Mouse (Mus musculus) embryo, embryonic 10 days (tissue): ENCODE data around the gene Naa16.
"Not testable (repeated sequence)": the region's sequence is repeated elsewhere in the genome, so short reads cannot be mapped to it uniquely, and the experiment has no call there.

Source experiments
- DNase-seq: peaks from one replicate; pipeline ENCODE4 v3.0.0-alpha.2; 2015; ENCODE audit warnings: low spot score

The Naa16 gene

DNA sequence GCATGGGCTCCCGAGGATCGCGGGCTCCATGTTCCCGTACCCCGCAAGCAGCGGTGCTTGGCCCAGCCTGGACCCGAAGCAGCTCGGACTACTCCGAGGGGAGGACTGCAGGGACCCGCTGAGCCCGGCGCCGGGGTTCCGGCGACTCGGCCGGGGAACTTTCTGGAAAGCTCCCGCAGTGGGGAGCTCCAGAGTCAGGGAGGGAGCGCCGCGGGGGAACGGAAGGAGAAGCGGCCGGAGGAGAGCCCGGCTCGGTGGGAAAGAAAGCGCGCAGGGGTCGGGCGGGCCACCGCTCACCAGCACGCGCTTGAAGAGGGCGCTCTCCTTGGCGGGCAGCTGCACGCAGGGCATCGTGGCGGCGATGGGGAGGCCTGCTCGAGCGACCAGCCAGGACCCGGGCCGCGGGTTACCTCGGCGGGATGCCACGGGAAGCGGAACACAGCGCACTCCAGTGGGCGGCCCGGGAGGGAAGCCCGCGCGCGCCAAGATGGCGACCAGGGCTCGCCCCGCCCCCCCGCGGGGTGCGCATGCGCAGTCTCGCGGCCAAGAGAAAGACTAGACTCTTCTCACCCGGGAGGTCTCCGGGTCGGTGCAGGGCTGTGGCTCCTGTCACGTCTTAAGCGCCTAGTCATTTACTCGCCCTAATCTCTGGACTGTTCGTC lies at the start of gene Naa16:
Gene Naa16, minus strand, starts transcription at position 514 of the 662 bp plus-strand sequence.
- DNase-seq: peak; percentile 94

DNA sequence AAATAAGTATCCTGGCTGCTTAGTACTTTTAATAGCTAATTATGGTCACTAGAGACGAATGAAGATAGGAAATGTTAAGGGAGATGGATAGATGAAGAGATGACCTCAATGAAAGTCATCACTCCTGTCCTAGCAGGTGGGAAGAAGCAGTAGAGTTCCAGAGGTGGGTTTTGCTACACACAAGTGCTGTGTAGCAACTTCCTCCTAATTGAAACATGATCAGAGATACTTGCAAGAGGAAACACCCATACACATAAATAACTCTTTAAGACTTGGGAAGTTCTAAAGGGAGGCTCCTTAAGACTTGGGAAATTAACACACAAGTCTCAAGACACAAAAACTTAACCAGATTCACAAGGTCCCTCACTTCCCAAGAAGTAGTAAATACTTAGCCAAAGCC lies 43.5 kb upstream of the Naa16 start:
- no peak for DNase-seq

DNA sequence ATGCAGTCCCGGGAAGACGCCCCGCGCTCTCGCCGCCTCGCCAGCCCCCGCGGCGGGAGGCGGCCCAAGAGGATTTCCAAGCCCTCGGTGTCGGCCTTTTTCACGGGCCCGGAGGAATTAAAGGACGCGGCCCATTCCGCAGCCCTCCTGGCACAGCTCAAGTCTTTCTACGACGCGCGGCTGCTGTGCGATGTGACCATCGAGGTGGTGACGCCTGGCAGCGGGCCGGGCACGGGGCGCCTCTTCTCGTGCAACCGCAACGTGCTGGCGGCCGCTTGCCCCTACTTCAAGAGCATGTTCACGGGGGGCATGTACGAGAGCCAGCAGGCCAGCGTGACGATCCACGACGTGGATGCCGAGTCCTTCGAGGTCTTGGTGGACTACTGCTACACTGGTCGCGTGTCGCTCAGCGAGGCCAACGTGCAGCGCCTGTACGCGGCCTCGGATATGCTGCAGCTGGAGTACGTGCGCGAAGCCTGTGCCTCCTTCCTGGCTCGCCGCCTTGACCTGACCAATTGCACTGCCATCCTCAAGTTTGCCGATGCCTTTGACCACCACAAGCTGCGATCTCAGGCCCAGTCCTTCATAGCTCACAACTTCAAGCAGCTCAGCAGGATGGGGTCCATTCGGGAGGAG lies 36.3 kb upstream of the Naa16 start:
- not testable (repeated sequence) for DNase-seq

DNA sequence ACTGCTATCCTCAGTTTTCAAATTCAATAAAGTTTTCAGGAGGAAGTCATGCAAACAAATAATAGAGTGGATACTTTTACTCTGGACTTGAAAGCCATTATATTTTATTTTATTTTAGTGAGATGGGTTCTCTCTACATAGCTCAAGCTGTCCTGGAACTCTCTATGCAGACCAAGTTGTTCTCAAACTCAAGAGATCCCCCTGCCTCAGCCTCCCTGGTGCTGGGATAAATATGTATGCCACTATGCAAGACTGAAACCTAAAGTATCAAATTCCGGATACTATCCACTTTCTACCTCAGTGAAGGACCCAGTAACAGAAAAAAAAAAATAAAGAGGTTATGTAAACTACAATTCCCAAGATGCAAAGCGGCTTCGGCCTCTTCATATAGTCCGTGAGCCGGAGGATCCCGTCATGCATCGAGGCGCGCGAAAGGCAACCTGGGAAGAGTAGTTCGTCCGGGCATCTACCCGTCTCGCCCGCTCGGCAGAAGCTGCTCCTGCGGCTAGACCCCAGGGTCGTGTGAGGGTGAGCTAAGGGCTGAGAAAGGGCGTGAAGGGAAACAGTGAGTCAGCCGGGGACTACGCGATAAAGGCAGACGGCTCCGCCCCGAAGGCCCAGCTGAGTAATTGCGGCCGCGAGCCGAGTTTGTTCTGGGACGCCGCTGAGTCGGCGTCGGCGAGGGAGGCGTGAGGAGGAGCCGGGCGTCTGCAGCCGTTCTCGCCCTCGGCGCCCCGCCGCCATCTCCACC lies 35.6 kb upstream of the Naa16 start, which contains the start of gene Kbtbd7:
Gene Kbtbd7, plus strand, starts transcription at position 533 of the 751 bp plus-strand sequence.
- DNase-seq: peak; percentile 98

DNA sequence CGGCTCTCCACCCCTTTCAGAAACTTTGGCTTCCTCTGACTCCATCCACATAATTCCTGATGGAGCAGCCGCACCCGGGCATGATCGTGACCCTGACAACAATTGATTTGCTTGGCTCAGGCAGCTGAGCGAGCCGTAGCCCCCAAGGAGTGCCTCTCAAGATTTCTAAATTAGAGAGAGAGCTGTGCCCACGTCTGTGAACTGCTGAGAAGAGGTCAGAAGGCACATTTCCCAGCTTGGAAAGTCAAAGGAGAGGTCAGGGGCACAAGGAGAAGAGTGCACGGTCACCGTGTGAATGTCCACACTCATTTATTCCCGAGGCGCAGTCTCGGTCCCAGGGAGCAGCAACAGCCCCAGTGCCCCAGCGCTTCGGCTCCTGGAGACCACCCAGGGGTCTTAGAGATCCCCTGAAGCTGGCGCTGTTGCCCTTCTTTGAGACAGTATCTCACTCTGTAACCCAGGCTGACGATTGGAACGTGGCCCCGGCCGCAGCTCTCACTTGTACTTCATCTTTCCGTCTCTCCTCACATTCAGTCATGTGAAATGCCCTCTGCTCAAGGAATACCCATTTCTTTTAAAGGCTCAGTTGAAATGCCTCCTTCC lies 29.6 kb upstream of the Naa16 start:
- DNase-seq: peak; percentile 54

DNA sequence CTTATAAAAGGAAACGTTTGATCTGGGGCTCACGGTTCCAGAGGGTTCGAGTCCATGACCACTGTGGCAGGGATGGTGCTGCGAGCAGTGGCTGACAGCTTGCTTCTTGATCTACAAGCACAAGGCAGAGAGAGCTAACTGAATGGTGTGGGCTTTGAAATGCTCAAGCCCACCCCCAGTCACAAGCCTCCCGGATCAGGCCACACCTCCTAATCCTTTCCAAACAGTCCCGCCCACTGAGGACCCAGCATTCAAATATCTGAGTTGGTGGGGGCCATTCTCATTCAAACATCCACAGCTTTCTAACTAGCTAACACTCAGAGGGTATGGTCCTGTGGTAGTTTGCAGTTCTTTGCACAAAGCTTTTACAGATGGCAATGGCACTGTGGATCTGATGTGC lies 22.5 kb upstream of the Naa16 start:
- no peak for DNase-seq

DNA sequence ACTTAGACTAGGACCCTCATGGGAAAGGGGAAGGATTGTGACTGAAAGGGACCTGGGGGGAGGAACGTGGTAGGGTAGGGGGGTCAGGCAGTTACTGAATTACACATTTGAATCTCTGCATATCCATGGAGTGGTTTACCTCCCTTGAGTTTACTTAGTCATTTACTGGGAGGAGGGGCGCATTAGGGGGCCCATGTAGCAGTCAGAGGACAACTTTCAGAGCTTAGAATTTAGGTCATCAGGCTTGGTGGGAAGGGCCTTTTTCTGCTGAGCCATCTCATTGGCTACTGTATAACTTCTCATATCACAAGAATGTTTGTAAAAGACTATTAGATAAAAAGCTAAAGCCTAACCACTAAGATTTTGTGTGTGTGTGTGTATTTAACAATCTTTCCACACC lies 20.1 kb upstream of the Naa16 start:
- DNase-seq: no peak

DNA sequence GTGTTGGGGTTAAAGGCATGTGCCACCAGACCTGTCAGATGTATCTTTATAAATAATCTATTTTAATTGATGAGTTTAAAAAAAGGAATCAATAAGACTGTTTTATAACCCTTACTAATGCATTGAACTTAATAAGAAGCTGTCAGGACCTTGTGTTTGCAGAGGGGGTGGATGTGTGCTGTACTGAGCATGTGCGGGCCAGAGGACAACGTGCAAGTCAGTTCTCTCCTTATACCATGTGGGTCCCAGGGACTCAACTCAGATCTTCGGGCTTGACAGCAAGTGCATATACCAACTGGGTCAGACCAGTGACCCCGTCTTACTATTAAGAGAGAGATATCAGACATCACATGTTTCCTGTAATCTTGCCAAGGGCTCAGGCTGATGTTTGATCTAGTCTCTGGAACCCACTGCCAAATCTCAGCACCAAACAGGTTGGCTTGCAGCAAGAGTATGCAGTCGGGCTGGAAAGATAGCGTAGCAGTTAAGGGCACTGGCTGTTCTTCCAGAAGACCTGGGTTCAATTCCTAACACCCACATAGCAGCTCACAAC lies 18.8 kb upstream of the Naa16 start:
- DNase-seq: no peak

DNA sequence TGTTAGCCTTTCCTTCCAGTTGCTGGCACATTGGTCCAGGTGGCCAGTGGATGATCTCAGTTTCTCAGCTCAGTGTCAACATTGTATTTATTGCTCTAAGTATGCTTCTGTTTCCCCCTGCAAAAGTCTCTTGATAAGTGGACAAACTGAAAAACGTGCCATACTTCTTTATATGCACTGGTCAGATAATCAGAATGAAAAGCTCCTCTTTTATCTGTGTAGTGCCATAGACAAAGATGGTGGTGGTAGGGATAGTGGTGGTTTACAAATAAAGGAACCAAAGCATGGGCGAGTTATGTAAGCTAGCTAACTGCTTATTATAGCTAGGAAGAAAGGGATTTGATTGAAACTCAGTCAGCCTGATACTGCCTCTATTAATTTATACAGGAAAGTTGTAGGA lies 17.1 kb upstream of the Naa16 start:
- DNase-seq: no peak

DNA sequence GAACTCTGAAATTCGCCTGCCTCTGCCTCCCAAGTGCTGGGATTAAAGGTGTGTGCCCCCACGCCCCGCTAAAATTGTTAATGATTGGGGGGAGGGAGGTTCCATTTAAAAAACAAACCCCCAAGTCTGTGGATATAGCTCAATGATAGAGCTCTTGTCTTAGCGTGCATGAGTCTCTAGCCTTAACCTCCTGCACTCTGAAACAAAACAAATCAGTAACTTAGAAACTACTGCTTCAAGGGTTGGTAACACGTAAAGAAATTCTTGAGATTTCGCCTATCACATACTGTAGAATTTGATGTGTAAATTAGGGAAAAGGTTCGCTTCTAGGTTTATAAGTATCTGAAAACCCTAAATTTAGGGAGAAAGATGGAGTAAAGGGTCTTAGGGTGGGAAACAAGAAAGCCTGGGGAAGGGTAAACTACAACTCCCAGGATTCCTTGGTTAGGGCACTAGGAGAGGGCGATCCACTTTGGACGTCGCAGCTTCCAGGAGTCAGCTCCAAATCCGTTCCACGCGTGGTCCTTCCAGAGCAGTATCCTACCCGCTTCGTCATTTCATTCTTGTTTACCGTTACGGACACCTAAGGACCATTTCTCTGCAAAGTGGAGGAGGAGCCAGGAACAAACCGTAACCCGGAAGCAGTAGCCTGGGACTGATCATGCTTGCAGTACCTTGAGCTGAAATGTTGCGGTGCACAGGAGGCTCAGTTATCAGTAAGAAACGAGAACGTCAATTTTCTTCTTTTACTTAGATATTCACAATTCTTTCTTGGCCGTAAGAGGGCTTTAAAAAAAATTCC lies 6.9 kb upstream of the Naa16 start, which contains the start of gene Mtrf1:
Gene Mtrf1, plus strand, starts transcription at position 452 of the 802 bp plus-strand sequence.
- DNase-seq: peak; percentile 84

DNA sequence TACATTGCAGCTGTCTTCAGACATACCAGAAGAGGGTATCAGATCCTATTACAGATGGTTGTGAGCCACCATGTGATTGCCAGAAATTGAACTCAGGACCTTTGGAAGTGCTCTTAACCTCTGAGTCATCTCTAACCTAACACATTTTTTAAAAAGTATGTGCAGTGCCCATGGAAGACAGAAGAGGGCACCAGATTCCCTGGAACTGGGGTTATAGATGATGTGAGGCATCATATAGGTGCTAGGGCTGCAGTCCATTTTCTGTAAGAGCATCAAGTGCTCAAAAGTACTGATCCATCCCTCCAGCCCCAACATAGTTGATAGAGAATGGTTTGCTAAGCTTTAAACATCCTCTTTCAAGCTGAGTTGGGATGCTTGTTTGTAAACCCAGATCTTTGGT lies 4.0 kb upstream of the Naa16 start:
- DNase-seq: peak; percentile 58

DNA sequence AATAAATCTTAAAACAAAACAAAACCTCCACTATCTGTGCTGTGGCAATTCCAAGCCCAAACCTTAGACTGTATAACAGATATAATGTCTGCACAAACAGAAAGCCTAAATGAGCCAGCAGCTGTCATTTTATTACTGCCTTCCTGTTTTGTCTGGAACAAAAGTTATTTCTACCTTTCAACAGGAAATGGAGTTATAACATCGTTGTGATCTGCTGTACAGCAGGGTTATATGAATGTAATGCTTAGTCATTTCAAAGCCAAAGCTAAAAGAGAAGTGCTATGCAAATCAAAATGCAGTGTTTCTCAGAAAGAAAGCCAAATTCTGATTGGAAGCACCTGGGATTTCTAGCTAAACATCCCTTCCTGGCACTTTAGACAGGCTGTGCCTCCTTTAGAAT lies 2.7 kb upstream of the Naa16 start:
- DNase-seq: no peak

DNA sequence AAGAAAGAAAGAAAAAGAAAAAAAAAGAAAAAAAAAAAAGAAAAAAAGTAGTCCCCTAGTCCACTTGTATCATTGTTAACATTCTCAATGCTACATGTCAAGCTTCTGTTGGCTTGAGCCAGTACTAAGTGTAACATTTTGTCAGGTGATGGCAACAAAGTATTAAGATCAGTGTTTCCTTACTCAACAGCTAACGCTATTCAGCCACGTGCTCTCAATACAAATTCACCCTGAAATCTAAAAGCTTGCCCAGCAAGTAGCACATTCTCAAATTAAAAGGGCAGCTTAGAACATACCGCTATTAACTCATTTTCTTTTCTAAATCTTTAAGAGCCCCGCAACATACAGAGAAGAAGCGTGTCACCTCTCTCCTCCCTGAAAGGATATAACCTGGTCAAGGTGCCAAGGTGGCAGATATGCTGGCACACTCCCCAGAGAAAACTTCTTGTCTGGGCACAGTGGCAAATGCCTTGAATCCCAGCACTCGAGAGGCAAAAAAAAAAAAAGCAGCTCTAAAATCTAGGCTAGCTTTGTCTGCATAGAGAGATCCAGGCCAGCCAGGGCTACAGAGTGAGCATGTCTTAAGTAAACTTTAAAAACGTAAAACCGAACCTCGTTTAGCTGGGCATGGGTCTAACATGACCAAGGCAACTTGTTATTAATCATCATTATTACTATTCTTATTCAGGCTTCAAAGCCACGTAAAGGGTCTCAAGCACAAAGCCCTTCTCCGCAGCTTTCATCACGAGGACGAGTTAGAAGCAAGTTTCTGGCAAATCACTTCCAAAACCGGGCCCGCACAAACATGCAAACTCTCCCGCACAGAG lies 927 bp downstream of the Naa16 start:
- peak; percentile 42 for DNase-seq

DNA sequence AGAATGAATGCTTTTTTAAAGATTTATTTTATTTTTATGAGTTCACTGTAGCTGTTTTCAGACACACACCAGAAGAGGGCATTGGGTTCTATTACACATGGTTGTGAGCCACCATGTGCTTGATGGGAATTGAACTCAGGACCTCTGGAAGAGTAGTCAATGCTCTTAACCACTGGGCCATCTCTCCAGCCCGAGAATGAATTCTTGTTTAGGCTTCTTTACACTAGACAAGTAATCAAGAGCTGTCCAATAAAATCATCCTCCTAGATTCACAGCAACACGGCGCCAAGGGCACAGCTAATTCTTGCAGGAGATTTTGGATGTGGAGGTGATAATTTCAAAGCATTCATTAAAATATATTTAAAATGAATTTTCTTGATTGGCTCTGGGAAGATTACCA lies 2.3 kb downstream of the Naa16 start:
- no peak for DNase-seq

DNA sequence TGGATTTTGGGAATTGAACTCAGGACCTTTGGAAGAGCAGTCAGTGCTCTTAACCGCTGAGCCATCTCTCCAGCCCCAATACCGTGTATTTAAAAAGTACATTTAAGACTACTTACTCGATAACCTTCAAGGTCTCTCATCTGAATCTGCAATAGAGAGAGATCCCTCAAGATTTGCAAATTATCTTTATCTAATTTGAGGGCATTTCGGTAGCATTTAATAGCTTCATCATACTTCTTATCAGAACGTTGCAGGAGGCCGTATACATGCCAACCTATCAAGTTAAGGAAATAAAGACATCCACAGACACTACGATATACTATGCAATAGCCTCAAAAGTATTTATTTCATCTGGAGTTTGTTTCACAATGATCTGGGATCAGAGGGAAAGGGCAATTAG lies 7.5 kb downstream of the Naa16 start:
- no peak for DNase-seq

DNA sequence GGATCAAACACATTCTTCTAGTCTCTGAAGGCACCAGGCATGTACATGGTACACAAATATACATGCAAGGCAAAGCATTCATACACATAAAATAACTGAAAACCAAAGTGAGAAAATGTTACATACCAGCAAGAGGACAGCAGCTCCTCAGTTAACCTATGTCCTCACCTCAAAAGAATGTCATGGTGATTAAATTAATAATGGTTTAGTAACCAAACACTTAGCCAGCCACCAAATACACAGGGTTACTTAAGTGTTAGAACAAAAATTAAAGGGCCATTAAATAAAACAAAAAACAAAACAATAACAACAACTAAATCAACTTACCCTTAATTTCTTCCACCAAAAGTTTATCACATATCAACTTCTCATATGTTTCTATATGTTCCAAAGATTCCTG lies 13.5 kb downstream of the Naa16 start:
- DNase-seq: no peak

DNA sequence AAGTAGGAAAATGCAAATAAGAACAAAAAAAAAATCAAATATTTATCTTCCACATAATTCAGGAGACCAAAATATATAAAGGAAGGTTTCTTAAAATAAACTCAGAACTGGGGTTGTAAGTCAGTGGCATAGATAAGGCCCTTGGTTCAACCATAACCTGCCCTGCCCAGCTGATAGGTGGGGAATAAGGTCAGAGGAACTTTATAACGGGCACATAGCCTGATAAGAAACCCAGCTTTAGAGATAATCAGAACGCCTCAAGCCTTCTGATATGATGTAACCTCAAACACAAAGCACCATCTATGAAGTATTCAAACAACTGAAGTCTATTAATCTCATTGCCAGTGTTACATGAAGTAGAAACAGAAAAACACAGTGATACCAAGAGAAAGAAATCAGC lies 32.5 kb downstream of the Naa16 start:
- no peak for DNase-seq

DNA sequence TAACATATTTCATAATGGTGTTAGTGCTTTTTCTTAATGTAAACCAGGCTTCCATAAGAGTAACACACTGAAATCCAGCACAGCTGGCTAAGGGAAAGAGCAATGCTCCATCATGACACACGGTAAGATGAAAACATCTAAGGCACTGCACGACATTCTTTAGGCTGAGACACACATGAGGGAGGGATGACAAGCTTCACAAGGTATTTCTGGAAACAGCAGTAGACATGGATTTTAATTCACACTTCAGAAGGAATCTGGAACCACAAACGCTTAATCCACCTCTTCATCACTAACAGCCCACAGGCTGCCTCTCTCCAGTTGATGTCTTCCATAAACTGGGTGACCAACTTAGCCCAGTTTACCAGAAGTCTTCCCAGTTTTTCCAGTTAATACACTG lies 44.2 kb downstream of the Naa16 start:
- DNase-seq: no peak

DNA sequence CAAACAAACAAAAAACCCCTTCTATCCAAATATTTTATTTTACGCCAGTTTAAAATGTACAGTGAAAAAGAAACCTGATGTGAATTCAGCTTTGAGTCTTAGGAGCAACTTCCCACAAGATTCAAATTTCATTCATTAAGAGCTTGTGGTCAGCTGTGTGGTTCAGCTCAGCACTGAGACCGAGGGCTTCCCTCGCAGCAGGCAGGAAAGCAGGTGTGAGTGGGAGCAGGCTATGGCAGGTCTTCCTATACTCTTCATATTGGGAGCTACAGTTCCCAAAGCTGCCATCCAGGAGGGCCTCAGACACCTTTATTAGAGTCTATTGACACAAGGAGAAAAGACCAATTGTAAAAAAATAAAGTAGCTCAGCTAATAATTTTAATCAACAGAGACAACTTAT lies 55.0 kb downstream of the Naa16 start:
- no peak for DNase-seq

DNA sequence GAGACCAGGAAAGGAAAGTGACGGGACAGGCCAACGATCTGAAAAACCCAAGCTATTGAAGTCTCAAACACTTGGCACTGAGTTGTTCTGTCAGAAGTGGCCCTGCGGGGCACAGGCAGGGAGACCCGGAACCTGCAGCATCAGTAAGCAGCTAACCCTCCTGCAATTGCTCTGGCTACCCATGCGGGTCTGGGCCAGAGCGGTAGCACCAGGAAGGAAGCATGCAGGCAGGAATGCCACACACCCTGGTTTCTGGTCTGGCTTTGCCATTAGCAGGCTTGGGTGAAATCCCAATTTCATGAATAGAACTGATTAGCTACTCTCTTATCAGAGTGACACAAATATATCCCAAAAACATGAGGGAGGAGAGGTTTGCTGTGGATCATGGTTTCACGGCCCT lies 58.6 kb downstream of the Naa16 start:
- DNase-seq: no peak
